Mouse (Mus musculus): ENCODE measurements around the gene Ntn1.

Gene Ntn1

DNA sequence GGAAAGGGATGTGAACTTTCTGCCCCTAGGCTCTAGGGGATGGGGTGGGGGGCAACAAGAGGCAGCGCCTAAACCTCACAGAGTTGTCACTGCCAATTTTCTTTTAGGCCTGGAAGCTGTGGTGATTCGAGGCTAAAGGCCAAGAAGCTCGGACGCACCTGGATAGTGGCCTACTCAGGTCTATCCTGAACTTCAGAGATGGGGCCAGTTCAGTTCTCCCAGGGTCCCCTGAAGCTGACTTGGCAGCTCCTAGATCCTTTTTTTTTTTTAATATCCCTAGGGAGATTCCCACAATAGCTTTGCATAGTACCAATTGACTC is 13.2 kb downstream of the Ntn1 start:
- in situ Hi-C loops (cut with MboI; ENCODE audit: low pct_unique_long_range_greater_than_20kb in 1 of 2, low sequenced_read_pairs in 2 of 2, unreplicated experiment in 1 of 2), result no loop called here

GRCm38 (mm10) chr11:68386589-68387440 is 13.8 kb downstream of the Ntn1 start:
- in situ Hi-C loops (cut with MboI; ENCODE audit: low pct_unique_long_range_greater_than_20kb in 1 of 2, low sequenced_read_pairs in 2 of 2, unreplicated experiment in 1 of 2), result no loop called here

- in situ Hi-C loops (cut with MboI; ENCODE audit: low pct_unique_long_range_greater_than_20kb in 1 of 2, low sequenced_read_pairs in 2 of 2, unreplicated experiment in 1 of 2), result no loop called here
Observed at GRCm38 (mm10) chr11:68385921-68386588, 14.6 kb downstream of the Ntn1 start.

- in situ Hi-C loops (cut with MboI; ENCODE audit: low pct_unique_long_range_greater_than_20kb in 1 of 2, low sequenced_read_pairs in 2 of 2, unreplicated experiment in 1 of 2), result no loop called here
Observed at GRCm38 (mm10) chr11:68385021-68385821, 15.4 kb downstream of the Ntn1 start.

DNA sequence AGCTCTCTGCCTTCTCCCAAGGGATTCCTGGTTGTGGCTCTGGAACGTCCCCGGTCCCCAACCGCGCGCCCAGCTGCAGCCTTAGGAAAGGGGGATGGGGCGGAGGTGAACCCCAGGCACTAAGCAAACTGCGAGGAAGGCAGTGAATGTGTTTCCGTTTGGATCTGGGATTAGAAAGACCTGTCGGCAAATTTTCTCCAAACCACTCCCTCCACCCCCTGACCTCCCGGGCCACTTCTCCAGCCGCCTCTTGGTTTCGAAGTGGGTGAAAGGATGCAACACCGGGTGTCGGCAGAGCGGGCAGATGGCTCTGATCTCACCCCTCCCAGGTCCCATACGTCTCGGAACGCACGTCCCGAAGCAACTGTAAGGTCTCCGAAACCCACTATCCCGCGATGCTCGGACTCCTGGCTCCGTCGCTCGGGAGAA is 16.0 kb downstream of the Ntn1 start:
- in situ Hi-C loops (cut with MboI; ENCODE audit: low pct_unique_long_range_greater_than_20kb in 1 of 2, low sequenced_read_pairs in 2 of 2, unreplicated experiment in 1 of 2), result no loop called here

DNA sequence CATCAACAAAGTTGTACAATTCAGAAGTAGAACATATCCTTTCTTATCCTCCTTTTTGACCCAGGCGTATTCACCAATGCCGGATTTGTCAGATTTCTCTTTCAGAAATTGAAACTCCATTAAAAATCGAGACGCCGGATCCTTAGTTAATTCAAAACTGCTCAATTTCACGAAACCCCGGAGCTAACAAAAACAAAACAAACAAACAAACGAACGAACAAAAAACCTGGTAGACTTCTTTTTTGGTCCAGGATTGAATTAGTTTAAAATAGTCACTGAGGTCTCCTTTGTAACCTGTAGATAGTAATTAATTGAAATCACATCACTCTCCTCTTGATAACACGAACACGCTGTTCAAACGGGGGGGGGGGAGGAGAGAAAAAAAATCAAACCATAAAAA is 16.5 kb downstream of the Ntn1 start:
- in situ Hi-C loops (cut with MboI; ENCODE audit: low pct_unique_long_range_greater_than_20kb in 1 of 2, low sequenced_read_pairs in 2 of 2, unreplicated experiment in 1 of 2), result no loop called here

DNA sequence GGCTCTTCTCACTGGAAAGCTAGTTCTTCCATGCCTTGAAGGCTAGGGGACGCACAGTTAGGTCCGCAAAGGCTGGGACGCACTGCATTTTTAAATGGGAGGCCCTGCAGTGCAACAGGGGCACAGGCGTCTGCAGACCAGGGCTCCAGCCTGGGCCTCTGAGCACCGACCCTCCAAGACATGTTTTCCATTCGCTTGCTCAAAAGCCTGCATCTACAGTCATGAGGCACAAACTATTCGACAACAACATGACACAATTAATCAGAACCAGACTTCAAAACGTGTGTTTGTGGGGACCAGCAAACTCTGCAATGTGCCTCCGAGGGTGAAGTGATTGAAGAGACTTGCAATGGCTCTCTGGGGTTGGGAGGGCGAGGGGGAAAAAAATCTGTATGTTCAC is 17.1 kb downstream of the Ntn1 start:
- in situ Hi-C loops (cut with MboI; ENCODE audit: low pct_unique_long_range_greater_than_20kb in 1 of 2, low sequenced_read_pairs in 2 of 2, unreplicated experiment in 1 of 2), result no loop called here

DNA sequence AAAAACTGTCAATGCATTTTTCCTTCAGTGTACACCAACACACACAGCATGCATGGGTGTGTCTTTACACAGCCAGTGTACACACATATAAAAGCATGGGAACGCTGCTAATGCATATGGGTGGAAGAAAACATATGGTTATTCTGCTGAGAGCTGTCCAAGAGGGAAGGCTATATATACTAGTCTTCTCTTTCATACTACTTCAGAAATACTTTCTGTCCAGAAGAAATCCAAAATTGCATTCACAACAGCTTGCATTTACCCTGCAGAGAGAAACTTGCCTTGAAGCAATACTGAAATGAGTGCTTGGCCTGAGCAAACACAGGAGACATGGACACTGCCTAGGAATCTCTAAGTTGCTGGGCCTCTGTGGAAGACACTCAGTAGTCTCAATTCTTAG is 18.8 kb downstream of the Ntn1 start:
- in situ Hi-C loops (cut with MboI; ENCODE audit: low pct_unique_long_range_greater_than_20kb in 1 of 2, low sequenced_read_pairs in 2 of 2, unreplicated experiment in 1 of 2), result no loop called here

- in situ Hi-C loops (cut with MboI; ENCODE audit: low pct_unique_long_range_greater_than_20kb in 1 of 2, low sequenced_read_pairs in 2 of 2, unreplicated experiment in 1 of 2), result no loop called here
Observed at GRCm38 (mm10) chr11:68381318-68381717, 19.3 kb downstream of the Ntn1 start.

DNA sequence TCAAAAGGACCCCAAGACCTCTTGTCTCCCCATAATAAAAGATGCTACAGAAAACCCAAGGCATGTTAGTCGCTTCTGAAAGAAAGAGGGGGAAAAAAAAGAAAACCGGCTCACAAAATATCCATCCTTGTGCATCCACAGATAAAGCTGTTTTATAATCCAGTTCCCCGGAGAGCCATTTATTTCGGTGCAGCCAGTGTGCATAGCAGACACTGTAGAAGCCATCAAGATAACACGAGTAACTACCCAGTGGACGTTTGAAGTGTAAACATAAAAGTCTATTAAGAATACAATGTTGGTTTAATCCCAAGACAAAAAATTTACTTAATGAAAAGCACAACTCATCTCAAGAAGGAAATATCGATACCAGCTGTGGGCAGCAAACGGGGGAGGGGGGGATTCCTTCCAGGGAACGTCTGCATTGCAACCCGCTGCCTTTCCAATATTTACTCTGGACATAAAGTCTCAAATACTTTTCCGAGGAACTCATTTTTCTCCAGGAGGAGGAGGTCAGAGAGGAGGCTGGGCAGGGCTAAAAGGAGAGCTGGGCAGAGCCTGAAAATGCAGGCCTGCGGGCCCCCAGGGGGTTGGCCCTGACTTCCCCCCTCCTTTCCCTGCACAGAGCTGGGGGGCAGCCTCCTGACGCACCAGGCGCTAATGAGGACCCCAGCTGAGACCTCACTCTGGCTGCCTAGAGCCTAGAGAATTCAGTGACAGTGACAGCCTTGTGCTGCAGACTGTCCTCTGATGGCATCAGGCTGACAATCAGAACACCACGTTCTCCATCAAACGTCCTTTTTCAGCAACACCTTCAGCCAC is 21.5 kb downstream of the Ntn1 start:
- in situ Hi-C loops (cut with MboI; ENCODE audit: low pct_unique_long_range_greater_than_20kb in 1 of 2, low sequenced_read_pairs in 2 of 2, unreplicated experiment in 1 of 2), result no loop called here

- in situ Hi-C loops (cut with MboI; ENCODE audit: low pct_unique_long_range_greater_than_20kb in 1 of 2, low sequenced_read_pairs in 2 of 2, unreplicated experiment in 1 of 2), result no loop called here
Observed at GRCm38 (mm10) chr11:68378419-68378818, 22.2 kb downstream of the Ntn1 start.

GRCm38 (mm10) chr11:68373105-68373504 is 27.5 kb downstream of the Ntn1 start:
- in situ Hi-C loops (cut with MboI; ENCODE audit: low pct_unique_long_range_greater_than_20kb in 1 of 2, low sequenced_read_pairs in 2 of 2, unreplicated experiment in 1 of 2), result no loop called here

DNA sequence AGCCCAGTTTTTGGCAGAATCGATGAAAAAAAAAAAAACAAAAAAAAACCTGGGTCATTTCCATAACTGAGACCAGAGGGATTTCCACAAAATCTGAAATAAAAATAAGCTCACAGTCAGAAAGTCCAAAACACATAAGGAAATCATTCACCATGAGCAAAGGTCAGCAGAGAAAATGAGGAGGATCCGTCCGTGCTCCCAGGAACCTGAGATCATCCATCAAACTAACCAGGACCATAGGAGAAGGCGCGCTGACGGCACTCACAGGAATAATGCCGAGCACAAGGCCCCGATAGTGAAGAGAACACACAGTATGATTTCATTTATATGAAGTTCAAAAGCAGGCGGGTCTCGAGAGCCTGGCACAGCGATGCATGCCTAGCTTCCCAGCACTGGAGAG is 29.0 kb downstream of the Ntn1 start:
- in situ Hi-C loops (cut with MboI; ENCODE audit: low pct_unique_long_range_greater_than_20kb in 1 of 2, low sequenced_read_pairs in 2 of 2, unreplicated experiment in 1 of 2), result no loop called here

- in situ Hi-C loops (cut with MboI; ENCODE audit: low pct_unique_long_range_greater_than_20kb in 1 of 2, low sequenced_read_pairs in 2 of 2, unreplicated experiment in 1 of 2), result no loop called here
Observed at GRCm38 (mm10) chr11:68356901-68357300, 43.7 kb downstream of the Ntn1 start.

DNA sequence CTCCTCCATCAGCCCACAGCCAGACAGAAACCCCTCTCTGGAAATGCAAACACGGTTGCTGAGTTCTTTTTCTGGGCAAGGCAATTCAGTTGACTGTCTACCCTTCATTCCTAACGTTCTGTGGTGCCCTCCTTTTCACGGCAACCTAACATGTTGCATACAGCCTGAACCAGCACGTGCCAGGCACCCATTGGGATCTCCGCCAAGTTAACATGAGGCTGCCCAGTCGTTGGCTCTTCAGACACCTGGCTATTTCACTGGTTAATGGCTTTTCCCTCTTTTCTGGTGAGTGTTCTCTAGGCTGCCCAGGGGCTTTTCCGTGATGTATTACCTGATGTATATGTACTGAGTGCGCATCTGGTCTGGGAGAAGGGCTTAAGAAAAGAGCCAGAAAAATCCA is 45.1 kb downstream of the Ntn1 start:
- in situ Hi-C loops (cut with MboI; ENCODE audit: low pct_unique_long_range_greater_than_20kb in 1 of 2, low sequenced_read_pairs in 2 of 2, unreplicated experiment in 1 of 2), result no loop called here

DNA sequence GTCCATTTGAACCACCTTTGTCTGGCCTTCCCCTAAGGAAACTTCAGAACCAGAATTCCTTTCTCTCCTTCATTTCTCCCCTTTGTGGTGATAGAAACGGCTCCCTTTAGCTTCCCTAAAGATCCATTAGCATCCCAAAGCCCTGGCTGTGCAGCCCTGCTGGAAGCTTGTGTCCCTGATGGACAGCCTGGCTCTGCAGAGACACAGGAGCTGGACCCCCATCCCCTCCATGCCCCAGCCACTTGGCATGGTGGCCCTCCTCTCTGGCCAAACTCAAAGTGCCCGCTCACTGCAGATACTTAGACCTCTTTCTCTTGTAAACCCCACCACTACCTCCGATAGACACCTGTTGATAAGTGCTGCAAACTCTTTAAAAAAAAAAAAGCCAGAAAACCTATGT is 45.8 kb downstream of the Ntn1 start:
- in situ Hi-C loops (cut with MboI; ENCODE audit: low pct_unique_long_range_greater_than_20kb in 1 of 2, low sequenced_read_pairs in 2 of 2, unreplicated experiment in 1 of 2), result no loop called here

DNA sequence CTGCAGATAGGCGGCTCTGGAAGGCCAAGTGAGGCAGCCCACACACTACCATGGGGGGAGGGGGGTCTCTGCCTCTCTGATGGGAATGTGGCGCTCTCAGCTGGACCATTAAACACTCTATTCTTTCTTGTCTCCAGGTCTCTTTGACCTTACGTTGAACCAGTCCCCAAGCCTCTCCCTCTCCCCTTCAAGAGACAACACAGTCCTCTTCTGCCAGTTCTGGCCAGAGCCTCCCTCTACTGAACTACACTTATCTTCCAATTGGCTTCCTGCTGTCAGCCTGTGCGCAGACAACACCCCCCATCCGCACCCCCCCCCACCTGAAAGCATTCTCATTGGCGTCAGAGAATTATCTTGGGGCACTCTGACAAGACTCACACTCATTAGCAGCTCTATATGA is 48.4 kb downstream of the Ntn1 start:
- in situ Hi-C loops (cut with MboI; ENCODE audit: low pct_unique_long_range_greater_than_20kb in 1 of 2, low sequenced_read_pairs in 2 of 2, unreplicated experiment in 1 of 2), result no loop called here

- in situ Hi-C loops (cut with MboI; ENCODE audit: low pct_unique_long_range_greater_than_20kb in 1 of 2, low sequenced_read_pairs in 2 of 2, unreplicated experiment in 1 of 2), result no loop called here
Observed at GRCm38 (mm10) chr11:68348851-68349250, 51.8 kb downstream of the Ntn1 start.

DNA sequence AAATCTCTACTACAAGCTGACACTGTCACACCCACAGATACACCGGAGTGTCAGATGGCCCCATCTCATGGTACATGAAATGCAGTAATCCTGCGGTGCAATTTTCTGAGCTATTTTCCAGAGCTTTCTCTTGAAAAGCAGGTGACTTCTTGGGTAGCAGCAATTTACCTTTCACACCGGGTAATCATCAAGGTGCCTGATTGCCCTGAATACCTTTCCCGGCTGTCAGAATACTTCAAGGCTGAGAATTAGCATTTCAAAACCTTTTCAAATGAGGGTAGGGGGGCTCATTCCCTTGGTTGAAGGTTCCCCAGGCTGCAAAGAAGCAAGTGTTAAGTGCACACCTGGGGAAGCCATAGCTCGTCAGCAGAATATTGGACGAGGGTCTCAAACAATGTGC is 52.5 kb downstream of the Ntn1 start:
- in situ Hi-C loops (cut with MboI; ENCODE audit: low pct_unique_long_range_greater_than_20kb in 1 of 2, low sequenced_read_pairs in 2 of 2, unreplicated experiment in 1 of 2), result no loop called here

Data from mouse embryonic stem cell (cell line).